Mouse (Mus musculus) gastrocnemius, postnatal 4 days (tissue): ENCODE data around the gene Lamtor3. TPM values are rescaled to one million over a fixed set of nuclear protein-coding genes. Genes with fewer than 3 reads are reported as not detected.
"Not testable (repeated sequence)": the region's sequence is repeated elsewhere in the genome, so short reads cannot be mapped to it uniquely, and the experiment has no call there.

ENCODE experiments used
- DNase-seq, 2 experiments: peaks; one replicate each; pipeline ENCODE4 v3.0.0; 2021 to 2022; ENCODE audit warnings: low spot score in 2 of 2, mixed read lengths in 2 of 2
- total RNA-seq, 2 experiments: library from RNA; stranded (reverse); gene quantifications; 2 replicates each; pipeline ENCODE4 v1.2.3; 2021

Lamtor3 gene
- total RNA-seq, 2 experiments from 2014 or later, result 55.8 to 59.8 TPM

GRCm38 (mm10) chr3:137959456-137959855 is 41.1 kb downstream of the Lamtor3 start:
- DNase-seq, result no peak

- DNase-seq, result no peak
These were observed 43.6 kb downstream of the Lamtor3 start for GRCm38 (mm10) chr3:137961736-137962385.

- DNase-seq, result no peak
These were observed 45.2 kb downstream of the Lamtor3 start for GRCm38 (mm10) chr3:137963508-137963907.

- DNase-seq, result not testable (repeated sequence)
These were observed 45.7 kb downstream of the Lamtor3 start for GRCm38 (mm10) chr3:137964014-137964413.

GRCm38 (mm10) chr3:137968105-137968819 is 50.0 kb downstream of the Lamtor3 start:
- no peak for DNase-seq

GRCm38 (mm10) chr3:137968820-137969486 is 50.6 kb downstream of the Lamtor3 start:
- DNase-seq, result no peak

- DNase-seq, result no peak
These were observed 51.6 kb downstream of the Lamtor3 start for GRCm38 (mm10) chr3:137969951-137970350.

GRCm38 (mm10) chr3:137972224-137972623 is 53.9 kb downstream of the Lamtor3 start:
- no peak for DNase-seq

GRCm38 (mm10) chr3:137972989-137973388 is 54.7 kb downstream of the Lamtor3 start:
- DNase-seq, result no peak

- DNase-seq, result no peak
These were observed 56.0 kb downstream of the Lamtor3 start for GRCm38 (mm10) chr3:137974306-137974705.

- DNase-seq, result no peak
These were observed 57.1 kb downstream of the Lamtor3 start for GRCm38 (mm10) chr3:137975435-137975834.

- DNase-seq, result no peak
These were observed 57.6 kb downstream of the Lamtor3 start for GRCm38 (mm10) chr3:137975856-137976423.

- DNase-seq, result no peak
These were observed 58.8 kb downstream of the Lamtor3 start for GRCm38 (mm10) chr3:137976943-137977628.

- no peak for DNase-seq
These were observed 59.3 kb downstream of the Lamtor3 start for GRCm38 (mm10) chr3:137977629-137978041.

GRCm38 (mm10) chr3:137978233-137978632 is 59.9 kb downstream of the Lamtor3 start:
- no peak for DNase-seq

Other genes with a start within 250 kb of the Lamtor3 start
- gene Gm21962, start 247.0 kb upstream of the Lamtor3 start, total RNA-seq, result not detected
- gene H2afz, start 54.0 kb upstream of the Lamtor3 start, total RNA-seq, result 100 to 1,000 TPM; 211 to 212 TPM
- gene Dnajb14, start 50.8 kb upstream of the Lamtor3 start, total RNA-seq, result 10 to 100 TPM; 13.0 to 14.4 TPM
- 1 to 10 TPM; 2.6 to 3.4 TPM for gene Dapp1, start 63.0 kb downstream of the Lamtor3 start, total RNA-seq
- gene 1110002E22Rik, start 146.5 kb downstream of the Lamtor3 start, total RNA-seq, result 100 to 1,000 TPM; 145 to 167 TPM
- gene Gm5105, start 148.9 kb downstream of the Lamtor3 start, total RNA-seq, result 1 to 10 TPM; 1.7 to 1.9 TPM
- 1 to 10 TPM; 3.5 to 4.9 TPM for gene Trmt10a, start 224.9 kb downstream of the Lamtor3 start, total RNA-seq
- gene Mttp, start 226.5 kb downstream of the Lamtor3 start, total RNA-seq, result 1 to 10 TPM; 3.9 to 4.2 TPM